Mouse (Mus musculus) small intestine, adult 2 months (tissue): ENCODE measurements at regions not wholly inside any gene's neighbourhood (a gene's known extent, or its start where the extent isn't known, plus 50 kb on each side); places are given as distances from the start of the nearest gene placed in this dataset.

Source experiments
- H3K27ac ChIP-seq: fragments of 200-500 bp; 2 replicates; pipeline ENCODE4 v1.5.1; 2012; ENCODE audit warnings: low read depth, low read length, control low read depth, inconsistent platforms; ENCODE audit not compliant: insufficient read depth
- H3K27me3 ChIP-seq: fragments of 200-500 bp; 2 replicates; pipeline ENCODE4 v1.6.1; 2012; ENCODE audit warnings: mild to moderate bottlenecking, moderate library complexity, low read length, inconsistent platforms; ENCODE audit not compliant: control insufficient read depth, insufficient read depth
- H3K36me3 ChIP-seq: fragments of 200-500 bp; 2 replicates; pipeline ENCODE4 v1.6.1; 2012; ENCODE audit warnings: mild to moderate bottlenecking, low read length, control low read depth, inconsistent platforms; ENCODE audit not compliant: control insufficient read depth, insufficient read depth
- H3K4me1 ChIP-seq: fragments of 200-500 bp; 2 replicates; pipeline ENCODE4 v1.6.1; 2012; ENCODE audit warnings: low read length, inconsistent platforms, mixed read lengths; ENCODE audit not compliant: control insufficient read depth, insufficient read depth, insufficient read length
- H3K4me3 ChIP-seq: fragments of 200-500 bp; 2 replicates; pipeline ENCODE4 v1.5.1; 2012; ENCODE audit warnings: low read depth, mild to moderate bottlenecking, control low read depth, inconsistent platforms, low read length, moderate library complexity
- CTCF ChIP-seq: fragments of 200-500 bp; IDR thresholded peaks from 2 replicates; pipeline ENCODE4 v1.5.1; 2012; ENCODE audit warnings: low read depth, mild to moderate bottlenecking, control low read depth, inconsistent platforms, low read length, moderate library complexity, mixed read lengths; ENCODE audit not compliant: insufficient replicate concordance, insufficient read length; ENCODE audit errors: extremely low read depth
- POLR2A ChIP-seq: fragments of 200-500 bp; IDR thresholded peaks from 2 replicates; pipeline ENCODE4 v1.6.1; 2012; ENCODE audit warnings: low read depth, mild to moderate bottlenecking, control low read depth, inconsistent platforms, low read length, moderate library complexity
- WGBS: fragments of 180-500 bp; shearing (Covaris S2); methylation state at CpG from one replicate; pipeline ENCODE4 v1.1.7; 2018; 5-methylcytosine and 5-hydroxymethylcytosine counted together

DNA sequence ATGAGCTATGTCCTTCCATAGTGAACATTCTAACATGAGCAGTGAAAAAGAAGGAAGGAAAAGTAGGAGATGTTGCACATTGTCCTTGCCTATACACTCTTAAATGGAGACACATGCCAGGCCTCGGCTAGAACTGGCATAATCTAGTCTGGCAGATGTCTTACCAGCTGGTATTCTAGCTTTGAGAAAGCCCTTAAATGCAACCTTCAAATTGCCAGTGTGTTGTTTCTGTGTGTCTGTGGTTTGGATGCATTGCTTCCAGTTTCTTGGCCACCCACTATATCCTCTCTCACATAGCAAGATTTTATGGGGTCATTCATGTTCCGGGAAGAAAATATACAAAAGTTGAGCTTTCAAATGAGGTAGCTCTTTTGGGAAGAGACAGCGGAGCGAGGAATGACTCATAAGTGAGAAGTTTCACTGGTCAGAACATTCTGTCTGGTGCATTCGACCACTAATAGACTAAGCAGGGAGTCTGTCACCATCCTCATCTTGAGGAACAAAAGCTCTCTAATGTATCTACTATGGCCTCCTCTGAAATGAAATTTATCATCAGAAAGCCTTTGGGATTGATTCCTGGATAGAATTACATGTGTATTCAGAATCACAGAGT, 91.0 kb upstream of the Acsl4 start:
- Histone ChIP-seq H3K4me1 (no peaks in the 10 kb centered on the region), H3K27me3 (no peaks in the 10 kb centered on the region), H3K4me3 (no peak overlapping the region), H3K36me3 (no peaks in the 10 kb centered on the region), H3K27ac (no peak overlapping the region)
- no peak for TF ChIP-seq POLR2A
- TF ChIP-seq CTCF = no peak
- whole genome bisulfite sequencing = 82% methylated on average over 5 of the region's 5 CpGs

DNA sequence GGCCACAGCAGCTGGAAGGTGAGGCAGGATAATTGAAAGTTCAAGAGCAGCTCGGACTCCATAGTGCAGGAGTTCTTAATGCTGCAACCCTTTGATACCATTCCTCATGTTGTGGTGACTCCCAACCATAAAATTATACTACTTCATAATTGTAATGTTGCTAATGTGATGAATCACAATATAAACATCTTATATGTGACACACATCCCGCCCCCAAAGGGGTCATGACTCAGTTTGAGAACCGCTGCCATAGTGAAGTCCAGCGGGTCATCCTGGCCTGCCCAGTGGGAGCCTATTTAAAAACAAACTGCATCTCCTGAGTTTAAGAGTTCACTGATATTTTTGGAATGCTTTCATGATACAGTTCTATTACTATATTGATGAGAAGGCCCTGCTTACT, 97.7 kb upstream of the Acsl4 start:
- no peak overlapping the region for H3K4me3 ChIP-seq
- no peak for TF ChIP-seq CTCF
- TF ChIP-seq POLR2A = no peak
- 77% methylated on average over 4 of the region's 4 CpGs for WGBS
- no peaks in the 10 kb centered on the region for H3K27me3 ChIP-seq
- H3K4me1 ChIP-seq = no peaks in the 10 kb centered on the region
- no peaks in the 10 kb centered on the region for H3K36me3 ChIP-seq
- no peak overlapping the region for H3K27ac ChIP-seq

DNA sequence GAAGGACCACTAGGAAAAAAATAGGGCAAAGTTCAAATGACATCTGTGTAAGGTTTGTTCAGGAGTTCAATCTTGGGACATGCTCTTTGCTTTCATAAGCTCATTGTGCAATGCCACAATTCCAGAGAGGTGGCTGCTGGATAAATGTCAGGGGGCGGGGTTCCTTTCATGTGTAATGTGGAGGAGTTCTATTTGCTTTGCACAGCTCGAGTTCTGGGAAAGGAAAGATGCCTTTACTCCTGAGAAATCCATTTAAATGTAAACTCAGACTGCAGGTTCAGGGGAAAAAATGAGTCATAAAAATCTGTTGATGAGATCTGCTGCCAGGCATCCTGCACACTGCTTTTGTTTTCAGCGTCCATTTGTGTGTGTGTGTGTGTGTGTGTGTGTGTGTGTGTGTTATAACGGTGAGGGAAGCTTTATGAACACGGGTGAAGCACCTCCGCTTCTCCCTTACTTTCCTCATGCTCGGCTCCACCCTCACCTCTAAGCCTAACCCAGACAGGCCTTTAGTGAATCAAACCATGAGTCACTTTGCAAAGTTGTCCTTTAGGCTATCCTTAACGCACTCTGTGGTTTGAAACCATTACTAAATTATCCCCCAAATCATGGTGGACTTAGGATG, 99.9 kb upstream of the Acsl4 start:
- TF ChIP-seq CTCF (no peak), POLR2A (no peak)
- H3K27me3 ChIP-seq = no peaks in the 10 kb centered on the region
- H3K36me3 ChIP-seq = no peaks in the 10 kb centered on the region
- 42% methylated on average over 8 of the region's 8 CpGs for WGBS
- H3K4me3 ChIP-seq = no peak overlapping the region
- H3K27ac ChIP-seq = no peak overlapping the region
- H3K4me1 ChIP-seq = no peaks in the 10 kb centered on the region

DNA sequence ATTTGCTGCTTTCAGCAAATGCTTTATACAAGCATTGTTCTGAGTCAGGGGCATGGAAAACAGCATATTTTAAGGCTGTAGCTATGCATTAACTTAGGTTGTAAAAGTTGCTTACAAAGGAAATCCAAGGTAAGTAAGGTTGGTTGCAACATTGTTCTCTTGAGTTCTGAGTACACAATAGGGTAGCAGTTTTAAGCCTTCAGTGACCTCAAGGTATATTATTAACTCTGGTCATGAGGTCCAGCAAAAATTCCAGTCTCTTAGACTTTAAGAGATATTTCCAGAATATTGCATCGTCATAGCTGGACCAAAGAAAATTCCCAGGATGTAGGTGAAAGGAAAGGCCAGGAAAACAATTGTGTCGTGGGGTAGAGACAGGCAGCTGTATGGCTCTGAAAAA, 110.8 kb upstream of the Acsl4 start:
- no peaks in the 10 kb centered on the region for H3K27me3 ChIP-seq
- TF ChIP-seq POLR2A = no peak
- TF ChIP-seq CTCF = no peak
- no peaks in the 10 kb centered on the region for H3K4me1 ChIP-seq
- 46% methylated on average over 2 of the region's 2 CpGs for WGBS
- H3K36me3 ChIP-seq = no peaks in the 10 kb centered on the region
- no peak overlapping the region for H3K27ac ChIP-seq
- no peak overlapping the region for H3K4me3 ChIP-seq

DNA sequence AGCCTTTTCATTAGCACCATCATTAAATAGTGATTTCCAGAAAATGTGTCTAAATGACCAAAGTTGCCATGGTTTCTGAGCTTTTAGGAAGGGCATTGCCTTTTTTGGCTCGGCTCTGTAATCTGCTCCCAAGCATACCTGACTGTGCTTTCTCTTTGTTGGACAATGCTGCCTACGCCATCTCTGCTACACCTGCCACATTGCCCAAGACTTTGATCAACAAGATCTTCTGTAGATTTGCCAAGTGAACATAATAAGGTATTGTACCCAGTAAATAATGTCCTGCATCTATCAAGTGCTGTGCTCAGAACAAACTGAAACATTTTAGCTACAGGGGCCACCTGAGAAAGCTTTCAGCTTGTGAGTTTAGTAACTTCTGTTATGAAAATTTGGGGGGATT, 114.6 kb upstream of the Acsl4 start:
- WGBS = 66% methylated on average over 2 of the region's 2 CpGs
- Histone ChIP-seq H3K4me1 (no peaks in the 10 kb centered on the region), H3K27me3 (no peaks in the 10 kb centered on the region), H3K36me3 (no peaks in the 10 kb centered on the region), H3K4me3 (no peak overlapping the region), H3K27ac (no peak overlapping the region)
- TF ChIP-seq CTCF = no peak
- no peak for TF ChIP-seq POLR2A

DNA sequence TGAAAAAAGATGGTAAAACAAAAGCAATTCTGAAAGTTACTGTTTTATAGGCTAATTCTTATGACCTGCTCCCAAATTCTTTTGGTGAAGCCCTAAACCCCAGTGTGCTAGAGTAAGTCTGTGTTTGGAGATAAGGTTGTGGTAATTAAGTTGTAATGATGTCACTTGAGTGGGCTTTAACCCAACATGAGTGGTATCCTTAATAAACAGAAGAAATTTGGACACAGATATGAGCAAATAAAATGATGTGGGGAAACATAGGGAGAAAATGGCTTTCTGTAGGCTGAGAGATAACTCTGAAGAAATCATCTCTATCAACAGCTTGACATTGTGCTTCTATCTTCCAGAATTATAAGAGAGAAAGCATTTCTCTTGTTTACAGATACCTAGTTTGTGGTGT, 117.1 kb upstream of the Acsl4 start:
- TF ChIP-seq POLR2A (no peak), CTCF (no peak)
- no peaks in the 10 kb centered on the region for H3K27me3 ChIP-seq
- H3K4me3 ChIP-seq = no peak overlapping the region
- H3K4me1 ChIP-seq = no peaks in the 10 kb centered on the region
- H3K27ac ChIP-seq = no peak overlapping the region
- no peaks in the 10 kb centered on the region for H3K36me3 ChIP-seq

DNA sequence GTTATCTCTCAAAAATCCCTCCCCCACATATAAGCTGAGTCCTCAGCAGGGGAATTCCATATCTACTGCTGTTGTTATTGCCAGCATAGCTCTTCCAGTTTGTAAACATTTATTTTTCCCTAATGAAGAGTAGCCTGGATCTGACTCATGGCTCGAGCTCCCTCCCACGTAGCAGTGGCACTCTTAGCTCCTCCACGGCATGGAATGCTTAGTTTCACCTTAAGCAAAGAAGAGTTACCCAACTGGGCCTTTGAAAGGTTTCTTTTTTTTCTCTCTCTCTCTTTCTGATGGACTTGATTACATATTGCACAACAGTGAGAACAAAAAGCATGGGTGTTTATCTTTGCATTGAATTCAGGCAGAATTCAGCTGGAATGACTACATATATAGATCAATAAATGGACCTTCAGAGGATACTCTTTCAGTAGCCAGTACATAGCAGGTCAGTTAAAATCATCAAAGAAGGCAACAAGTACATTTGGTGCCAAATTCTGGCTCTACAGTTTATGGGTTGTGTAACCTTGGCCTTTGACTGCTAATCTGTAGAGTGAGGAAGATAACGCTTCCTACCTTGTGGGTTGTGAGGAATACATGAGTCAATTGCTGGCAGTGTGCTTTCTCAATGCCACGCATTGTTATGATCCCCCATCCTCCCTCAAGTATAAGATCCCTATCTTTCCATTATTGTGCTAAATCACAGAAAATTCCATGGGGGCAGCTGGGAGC, 126.2 kb upstream of the Acsl4 start:
- H3K27ac ChIP-seq = no peak overlapping the region
- H3K4me3 ChIP-seq = no peak overlapping the region
- no peaks in the 10 kb centered on the region for H3K4me1 ChIP-seq
- H3K36me3 ChIP-seq = no peaks in the 10 kb centered on the region
- WGBS = 53% methylated on average over 5 of the region's 5 CpGs
- TF ChIP-seq CTCF (no peak), POLR2A (no peak)
- no peaks in the 10 kb centered on the region for H3K27me3 ChIP-seq

DNA sequence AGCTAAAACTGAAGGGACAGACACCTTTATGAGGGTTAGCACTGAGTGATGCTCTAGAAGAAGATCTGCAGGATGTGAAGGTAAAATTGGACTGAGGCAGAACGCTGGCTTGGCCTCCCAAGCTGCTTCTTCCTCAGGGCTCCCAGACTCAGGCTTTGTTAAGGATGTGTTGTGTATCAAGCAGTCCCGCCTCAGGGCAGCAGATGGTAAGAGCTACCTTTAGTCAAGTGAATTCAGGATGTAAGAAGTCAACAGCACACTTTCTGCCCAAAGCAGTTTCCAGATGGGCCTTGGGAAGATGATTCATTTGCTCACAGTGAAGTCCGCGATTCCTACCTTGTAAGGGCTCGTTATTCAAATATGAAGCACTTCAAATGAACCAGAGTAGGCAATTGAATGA, 126.9 kb upstream of the Acsl4 start:
- Histone ChIP-seq H3K4me3 (no peak overlapping the region), H3K4me1 (no peaks in the 10 kb centered on the region), H3K36me3 (no peaks in the 10 kb centered on the region), H3K27me3 (no peaks in the 10 kb centered on the region), H3K27ac (no peak overlapping the region)
- TF ChIP-seq POLR2A (no peak), CTCF (no peak)
- WGBS = 83% methylated on average over 5 of the region's 5 CpGs
